Mouse (Mus musculus): Measurements from ENCODE around the gene Ankef1.

- TF ChIP-seq MYC (IDR thresholded peaks at IDR 0.05; ENCODE audit: low read depth, low read length), result no peak
- TF ChIP-seq GATA1 (IDR thresholded peaks at IDR 0.05; ENCODE audit: low read depth, low read length), result no peak
- TF ChIP-seq POLR2A (IDR thresholded peaks at IDR 0.05; ENCODE audit: control insufficient read depth in 1 of 2, insufficient read depth in 1 of 2, low read depth in 1 of 2, low read length in 2 of 2, poor library complexity in 1 of 2), result no peak
- TF ChIP-seq ZC3H11A (IDR thresholded peaks at IDR 0.05; ENCODE audit: low read depth, low read length), result no peak
- no peak for TF ChIP-seq BHLHE40 (IDR thresholded peaks at IDR 0.05; ENCODE audit: borderline replicate concordance, low read depth, low read length)
- TF ChIP-seq CTCF (IDR thresholded peaks at IDR 0.05 in 2 of 3, conservative IDR thresholded peaks at IDR 0.05 in 1 of 3; ENCODE audit: control insufficient read depth in 1 of 3, insufficient read depth in 1 of 3, low read depth in 2 of 3, low read length in 3 of 3, poor library complexity in 1 of 3, severe bottlenecking in 1 of 3), result no peak
Observed at GRCm38 (mm10) chr2:136588811-136589210, 87.1 kb downstream of the Ankef1 start.
